Mouse (Mus musculus): ENCODE data around the gene Tcn2.
"Not testable (repeated sequence)": the region's sequence is repeated elsewhere in the genome, so short reads cannot be mapped to it uniquely, and the experiment has no call there.

Gene Tcn2

GRCm38 (mm10) chr11:3931511-3932211, at the start of gene Tcn2:
Gene Tcn2 (minus strand): TSS chr11:3932159.
- in situ Hi-C loops (cut with MboI, MseI), result no loop called here

- in situ Hi-C loops (cut with MboI, MseI), result no loop called here
Measured at GRCm38 (mm10) chr11:3981536-3981935, 49.6 kb upstream of the Tcn2 start.

- in situ Hi-C loops (cut with MboI, MseI), result no loop called here
Measured at GRCm38 (mm10) chr11:3978421-3978820, 46.5 kb upstream of the Tcn2 start.

GRCm38 (mm10) chr11:3976678-3977077, 44.7 kb upstream of the Tcn2 start, which contains the start of gene 4930556J24Rik:
Gene 4930556J24Rik (minus strand): TSS chr11:3976778.
- in situ Hi-C loops (cut with MboI, MseI), result no loop called here

GRCm38 (mm10) chr11:3974311-3974710, 42.4 kb upstream of the Tcn2 start:
- in situ Hi-C loops (cut with MboI, MseI), result no loop called here

GRCm38 (mm10) chr11:3973081-3973480, 41.1 kb upstream of the Tcn2 start:
- in situ Hi-C loops (cut with MboI, MseI), result no loop called here

- in situ Hi-C loops (cut with MboI, MseI), result no loop called here
Measured at GRCm38 (mm10) chr11:3970361-3970760, 38.4 kb upstream of the Tcn2 start.

- in situ Hi-C loops (cut with MboI, MseI), result no loop called here
Measured at GRCm38 (mm10) chr11:3969837-3970236, 37.9 kb upstream of the Tcn2 start.

- in situ Hi-C loops (cut with MboI, MseI), result no loop called here
Measured at GRCm38 (mm10) chr11:3964416-3965172, 32.6 kb upstream of the Tcn2 start.

- in situ Hi-C loops (cut with MboI, MseI), result no loop called here
Measured at GRCm38 (mm10) chr11:3963610-3964415, 31.9 kb upstream of the Tcn2 start, which contains the start of gene Pes1. Gene Pes1 (plus strand): TSS chr11:3963975.

- in situ Hi-C loops (cut with MboI, MseI), result no loop called here
Measured at GRCm38 (mm10) chr11:3963155-3963554, 31.2 kb upstream of the Tcn2 start.

- in situ Hi-C loops (cut with MboI, MseI), result no loop called here
Measured at GRCm38 (mm10) chr11:3961761-3962160, 29.8 kb upstream of the Tcn2 start.

- in situ Hi-C loops (cut with MboI, MseI), result no loop called here
Measured at GRCm38 (mm10) chr11:3960901-3961300, 28.9 kb upstream of the Tcn2 start.

GRCm38 (mm10) chr11:3955371-3955770, 23.4 kb upstream of the Tcn2 start:
- in situ Hi-C loops (cut with MboI, MseI), result not testable (repeated sequence)

- in situ Hi-C loops (cut with MboI, MseI), result not testable (repeated sequence)
Measured at GRCm38 (mm10) chr11:3954876-3955275, 22.9 kb upstream of the Tcn2 start.

GRCm38 (mm10) chr11:3946386-3946785, 14.4 kb upstream of the Tcn2 start:
- in situ Hi-C loops (cut with MboI, MseI), result no loop called here

- in situ Hi-C loops (cut with MboI, MseI), result no loop called here
Measured at GRCm38 (mm10) chr11:3941371-3941770, 9.4 kb upstream of the Tcn2 start.

- in situ Hi-C loops (cut with MboI, MseI), result no loop called here
Measured at GRCm38 (mm10) chr11:3937321-3937874, 5.4 kb upstream of the Tcn2 start.

GRCm38 (mm10) chr11:3936318-3936717, 4.4 kb upstream of the Tcn2 start:
- in situ Hi-C loops (cut with MboI, MseI), result no loop called here

- in situ Hi-C loops (cut with MboI, MseI), result no loop called here
Measured at GRCm38 (mm10) chr11:3935135-3935534, 3.2 kb upstream of the Tcn2 start.

- in situ Hi-C loops (cut with MboI, MseI), result no loop called here
Measured at GRCm38 (mm10) chr11:3933756-3934285, 1.9 kb upstream of the Tcn2 start.

- in situ Hi-C loops (cut with MboI, MseI), result no loop called here
Measured at GRCm38 (mm10) chr11:3930931-3931330, 1.0 kb downstream of the Tcn2 start.

Data from T-helper 1 cell (primary cell).